Comparison of ENCODE assay signal across 11 mouse cellular contexts in genomic region chr6:6371444-6372093, GRCm38 (mm10).
DNase-seq lines count a peak whose midpoint lies in the region; ATAC-seq and TF ChIP-seq lines count a peak whose summit lies in the region.
"Had no signal": no experiment of that assay in that cellular context is flagged by ENCODE, and none has a peak within 500 bp of the region (broad histone marks: within the 10 kb centered on the region; RNA-seq: fewer than 3 reads in every experiment).

No protein-coding gene starts in this region.

- no peak overlapping the region for H3K4me3 ChIP-seq in lung, embryonic 14.5 days (ENCODE audit: low read depth, low read length)
- H3K4me3 ChIP-seq in stomach, embryonic 16.5 days (replicated peaks; ENCODE audit: low read length) = no peak overlapping the region
- H3K4me3 ChIP-seq: embryonic facial prominence, embryonic 13.5 days had no signal

- no peak overlapping the region for H3K9ac ChIP-seq in lung, embryonic 14.5 days
- no peak overlapping the region for H3K9ac ChIP-seq in stomach, embryonic 16.5 days (ENCODE audit: low read length)
- H3K9ac ChIP-seq: embryonic facial prominence, embryonic 13.5 days had no signal

- no peak overlapping the region for H3K27ac ChIP-seq in lung, embryonic 14.5 days (ENCODE audit: low read depth)
- no peak overlapping the region for H3K27ac ChIP-seq in stomach, embryonic 16.5 days (ENCODE audit: low read length)
- H3K27ac ChIP-seq: embryonic facial prominence, embryonic 13.5 days; hindbrain, postnatal 0 days had no signal

- intact Hi-C loops in heart, postnatal 10 days (cut with DNase I) = no loop called here

- no peak for TF ChIP-seq CTCF in lung, embryonic 14.5 days (IDR thresholded peaks at IDR 0.05; ENCODE audit: low read depth)

- H3K27me3 ChIP-seq in lung, embryonic 14.5 days (ENCODE audit: insufficient read depth, low read length) = no peaks in the 10 kb centered on the region
- H3K27me3 ChIP-seq in stomach, embryonic 16.5 days (ENCODE audit: control insufficient read depth, insufficient read depth, low read length) = no peaks in the 10 kb centered on the region

- DNase-seq in lung, embryonic 14.5 days = peak; percentile 82
- no peak for DNase-seq in lung, adult 18-20 months
- DNase-seq in heart, adult 18-20 months = peak; percentile 40 to 70
- peak; percentile 53 to 75 for DNase-seq in heart, postnatal 10 days
- DNase-seq in gastrocnemius, postnatal 4 days (ENCODE audit: low spot score in 2 of 2) = no peak
- DNase-seq in right cerebral cortex, adult 2 months (ENCODE audit: low spot score in 2 of 2) = no peak
- DNase-seq: cerebellum, postnatal 10 days; thymus, postnatal 4 days had no signal

- no peaks in the 10 kb centered on the region for H3K4me1 ChIP-seq in lung, embryonic 14.5 days (ENCODE audit: insufficient read depth)
- H3K4me1 ChIP-seq in stomach, embryonic 16.5 days (ENCODE audit: control insufficient read depth, insufficient read depth, low read length) = no peaks in the 10 kb centered on the region
- H3K4me1 ChIP-seq: embryonic facial prominence, embryonic 13.5 days had no signal

- 37% methylated on average over 5 of the region's 5 CpGs for WGBS in lung, embryonic 14.5 days
- 40% methylated on average over 5 of the region's 5 CpGs for WGBS in stomach, embryonic 16.5 days

- H3K4me2 ChIP-seq in lung, embryonic 14.5 days = no peak overlapping the region
- H3K4me2 ChIP-seq in stomach, embryonic 16.5 days (ENCODE audit: low read depth, low read length) = no peak overlapping the region
- H3K4me2 ChIP-seq: embryonic facial prominence, embryonic 13.5 days had no signal

- no peaks in the 10 kb centered on the region for H3K9me3 ChIP-seq in lung, embryonic 14.5 days (ENCODE audit: low read depth, low read length)
- H3K9me3 ChIP-seq in stomach, embryonic 16.5 days (replicated peaks; ENCODE audit: control insufficient read depth, low read length) = no peaks in the 10 kb centered on the region
- H3K9me3 ChIP-seq: embryonic facial prominence, embryonic 13.5 days had no signal

- peak; percentile 98 for ATAC-seq in lung, embryonic 14.5 days (ENCODE audit: insufficient read depth)
- peak; percentile 87 for ATAC-seq in stomach, embryonic 16.5 days (ENCODE audit: insufficient read depth, low FRiP score)
- ATAC-seq: hindbrain, postnatal 0 days had no signal

- H3K36me3 ChIP-seq in lung, embryonic 14.5 days (ENCODE audit: insufficient read depth) = no peaks in the 10 kb centered on the region
- no peaks in the 10 kb centered on the region for H3K36me3 ChIP-seq in stomach, embryonic 16.5 days (ENCODE audit: control insufficient read depth, insufficient read depth, low read length)
- H3K36me3 ChIP-seq: embryonic facial prominence, embryonic 13.5 days had no signal

Comparison
In these comparisons a context has a peak if more than half of its experiments do, and no peak if none do; other contexts are left out.
1. DNase-seq: peak in lung, embryonic 14.5 days (single experiment), heart, adult 18-20 months (2 of 2) and heart, postnatal 10 days (2 of 2); none in lung, adult 18-20 months (0 of 2), gastrocnemius, postnatal 4 days (0 of 2) and right cerebral cortex, adult 2 months (0 of 2).